ENCODE assay signal across 1 mouse cellular context in genomic region chr6:129215886-129216637, GRCm38 (mm10).
TF ChIP-seq lines count a peak whose summit lies in the region.

No protein-coding gene starts in this region.

TF ChIP-seq in MEL, 35 proteins besides CTCF, POLR2A, EP300 and RAD21 (continued from another document):
- TF ChIP-seq MAFK (IDR thresholded peaks at IDR 0.05; ENCODE audit: borderline replicate concordance, low read depth, low read length) (peak; percentile 96), MXI1 (IDR thresholded peaks at IDR 0.05; ENCODE audit: low read depth, low read length) (no peak), GABPA (IDR thresholded peaks at IDR 0.05; ENCODE audit: low read depth, low read length) (peak; percentile 74; the same call in 1 of the 2 replicates), ZMIZ1 (IDR thresholded peaks at IDR 0.05; ENCODE audit: low read depth, low read length) (peak; percentile 56; the same call in 1 of the 2 replicates), TBP (IDR thresholded peaks at IDR 0.05; ENCODE audit: low read depth, low read length) (0 out of 2 replicates have a peak, but pooled peaks have one; percentile 41), ZNF384 (IDR thresholded peaks at IDR 0.05; ENCODE audit: low read depth, low read length) (no peak), GATA1 (IDR thresholded peaks at IDR 0.05; ENCODE audit: low read depth, low read length) (peak; percentile 87; the same call in 1 of the 2 replicates), MYC (IDR thresholded peaks at IDR 0.05; ENCODE audit: low read depth, low read length) (0 out of 2 replicates have a peak, but pooled peaks have one; percentile 57)
